Mouse (Mus musculus): Measurements from ENCODE around the gene Rgs8.

Rgs8 gene

GRCm38 (mm10) chr1:153747861-153748530, 95.2 kb downstream of the Rgs8 start:
- peak; percentile 53 for DNase-seq

GRCm38 (mm10) chr1:153748549-153748948, 95.7 kb downstream of the Rgs8 start:
- peak; percentile 86 for DNase-seq

- peak; percentile 86 for DNase-seq
These were observed 96.5 kb downstream of the Rgs8 start, which contains the start of gene Rnasel for GRCm38 (mm10) chr1:153749211-153749801. Rnasel (plus strand) TSS chr1:153749426.

All from lung, postnatal 10 days (tissue).